In the genomic region with DNA sequence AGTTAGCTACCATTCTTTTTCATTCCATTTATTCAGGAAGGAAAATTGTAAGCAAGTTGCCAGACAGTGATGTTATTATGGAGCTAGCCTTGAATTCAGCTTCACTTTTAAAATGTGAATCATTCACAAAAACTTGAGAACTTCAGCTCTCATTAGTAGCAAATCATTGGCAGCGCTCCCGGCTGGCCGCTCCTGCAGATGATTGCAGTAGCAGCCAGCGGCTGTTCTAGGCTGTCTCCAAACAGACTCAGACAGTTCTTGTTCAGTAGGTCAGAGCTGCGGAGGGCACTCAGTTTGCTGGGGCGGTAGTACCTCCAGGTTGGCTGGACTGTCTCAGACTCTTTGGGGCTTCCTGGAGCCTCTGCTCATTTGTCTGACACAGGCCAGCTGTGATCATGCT, we compare ENCODE assay signal across 1 mouse cellular context.
TF ChIP-seq lines count a peak whose summit lies in the region.

No protein-coding gene starts in this region.

TF ChIP-seq in myocyte, 11 proteins besides CTCF, POLR2A, EP300 and RAD21 (continued from another document):
- TF ChIP-seq CEBPB (IDR thresholded peaks at IDR 0.05; ENCODE audit: insufficient read depth, poor library complexity, severe bottlenecking) = 0 out of 2 replicates have a peak, but pooled peaks have one; percentile 21
- no peak for TF ChIP-seq E2F4 (IDR thresholded peaks at IDR 0.05; ENCODE audit: insufficient read depth)
- TF ChIP-seq SRF (IDR thresholded peaks at IDR 0.05; ENCODE audit: control insufficient read depth, insufficient read length, low read depth) = no peak
- no peak for TF ChIP-seq MAX (IDR thresholded peaks at IDR 0.05; ENCODE audit: low read depth)
- TF ChIP-seq MYOD1 (IDR thresholded peaks at IDR 0.05; ENCODE audit: control insufficient read depth in 1 of 3, insufficient read length in 2 of 3, low read depth in 2 of 3) = peak; percentile 46 to 89 (median 67)
- TF ChIP-seq USF1 (IDR thresholded peaks at IDR 0.05; ENCODE audit: low read depth) = no peak
